Mouse (Mus musculus): ENCODE measurements around the gene Pfdn6. TPM values are rescaled to one million over a fixed set of nuclear protein-coding genes. Genes with fewer than 3 reads are reported as not detected.

Gene Pfdn6
- total RNA-seq, 1 experiment from 2014 or later: 107 TPM

Other genes starting within 250 kb of the Pfdn6 start
- 55.4 to 90.5 TPM (median 74.7 TPM) in 3 replicates for gene March2, start 221.7 kb downstream of the Pfdn6 start, total RNA-seq (2017)
- gene Rab11b, start 179.8 kb downstream of the Pfdn6 start, total RNA-seq (2017): 41.4 to 78.7 TPM (median 59.2 TPM) in 3 replicates
- 0.29 to 1.2 TPM in 2 of 3 replicates, not detected in the other for gene Angptl4, start 158.5 kb downstream of the Pfdn6 start, total RNA-seq (2017)
- 8.6 to 12.3 TPM (median 10.3 TPM) in 3 replicates for gene Kank3, start 129.8 kb downstream of the Pfdn6 start, total RNA-seq (2017)
- gene Rps28, start 115.8 kb downstream of the Pfdn6 start, total RNA-seq (2017): 887 to 1,482 TPM (median 1,008 TPM) in 3 replicates
- 107 to 131 TPM (median 117 TPM) in 3 replicates for gene Ndufa7, start 115.8 kb downstream of the Pfdn6 start, total RNA-seq (2017)
- gene Cd320, start 97.3 kb downstream of the Pfdn6 start, total RNA-seq (2017): 1.1 to 1.5 TPM in 2 of 3 replicates, not detected in the other
- gene Gm7029, start 66.5 kb downstream of the Pfdn6 start, total RNA-seq (2017): not detected in 3 replicates
- 0.48 to 4.9 TPM (median 0.96 TPM) in 3 replicates for gene Kifc1, start 49.7 kb downstream of the Pfdn6 start, total RNA-seq (2017)
- 1.6 to 5.9 TPM (median 5.5 TPM) in 3 replicates for gene Platr17, start 35.2 kb downstream of the Pfdn6 start, total RNA-seq (2017)
- 38.2 to 72.8 TPM (median 49.3 TPM) in 3 replicates for gene Daxx, start 30.9 kb downstream of the Pfdn6 start, total RNA-seq (2017)
- gene Tapbp, start 24.4 kb downstream of the Pfdn6 start, total RNA-seq (2017): 129 to 172 TPM (median 140 TPM) in 3 replicates
- gene Zbtb22, start 24.4 kb downstream of the Pfdn6 start, total RNA-seq (2017): 21.8 to 32.2 TPM (median 31.5 TPM) in 3 replicates
- 43.6 to 72.8 TPM (median 71.4 TPM) in 3 replicates for gene Rgl2, start 10.8 kb downstream of the Pfdn6 start, total RNA-seq (2017)
- 11.1 to 17.8 TPM (median 16.3 TPM) in 3 replicates for gene Wdr46, start 317 bp upstream of the Pfdn6 start, total RNA-seq (2017)
- 2.6 to 4.6 TPM (median 3.5 TPM) in 3 replicates for gene B3galt4, start 11.1 kb upstream of the Pfdn6 start, total RNA-seq (2017)
- gene Vps52, start 15.5 kb upstream of the Pfdn6 start, total RNA-seq (2017): 16.8 to 32.7 TPM (median 25.1 TPM) in 3 replicates
- gene Rps18, start 15.7 kb upstream of the Pfdn6 start, total RNA-seq (2017): 765 to 894 TPM (median 817 TPM) in 3 replicates
- 3,712 to 3,894 TPM (median 3,837 TPM) in 3 replicates for gene H2-K1, start 60.0 kb upstream of the Pfdn6 start, total RNA-seq (2017)
- gene Ring1, start 84.3 kb upstream of the Pfdn6 start, total RNA-seq (2017): 10.9 to 15.5 TPM (median 15.1 TPM) in 3 replicates
- 77.7 to 117 TPM (median 111 TPM) in 3 replicates for gene H2-Ke6, start 87.7 kb upstream of the Pfdn6 start, total RNA-seq (2017)
- gene Slc39a7, start 91.3 kb upstream of the Pfdn6 start, total RNA-seq (2017): 105 to 116 TPM (median 115 TPM) in 3 replicates
- 34.6 to 41.0 TPM (median 40.7 TPM) in 3 replicates for gene Rxrb, start 91.5 kb upstream of the Pfdn6 start, total RNA-seq (2017)
- 1.5 to 11.2 TPM (median 4.7 TPM) in 3 replicates for gene Col11a2, start 99.1 kb upstream of the Pfdn6 start, total RNA-seq (2017)
- gene H2-Oa, start 152.0 kb upstream of the Pfdn6 start, total RNA-seq (2017): 7.8 to 18.9 TPM (median 17.6 TPM) in 3 replicates
- gene H2-DMa, start 179.2 kb upstream of the Pfdn6 start, total RNA-seq (2017): 55.9 to 84.5 TPM (median 72.8 TPM) in 3 replicates
- gene Brd2, start 182.3 kb upstream of the Pfdn6 start, total RNA-seq (2017): 374 to 583 TPM (median 393 TPM) in 3 replicates
- gene H2-DMb2, start 203.0 kb upstream of the Pfdn6 start, total RNA-seq (2017): 71.7 to 98.5 TPM (median 90.4 TPM) in 3 replicates
- 48.2 to 62.0 TPM (median 61.5 TPM) in 3 replicates for gene H2-DMb1, start 212.7 kb upstream of the Pfdn6 start, total RNA-seq (2017)
- 145 to 195 TPM (median 175 TPM) in 3 replicates for gene Tap1, start 247.2 kb upstream of the Pfdn6 start, total RNA-seq (2017)
- 119 to 198 TPM (median 134 TPM) in 3 replicates for gene Psmb9, start 247.4 kb upstream of the Pfdn6 start, total RNA-seq (2017)

Data from monocyte, adult 5-6 weeks (primary cell).